Mouse (Mus musculus) ES-Bruce4 (cell line): Measurements from ENCODE around the gene Vps9d1. TPM values are rescaled to one million over a fixed set of nuclear protein-coding genes. Genes with fewer than 3 reads are reported as not detected.
A peak's percentile ranks its signal among the peaks of the same experiment; 100 is the strongest.

Source experiments
- H3K27ac ChIP-seq: 2 replicates; pipeline ENCODE4 v1.5.1; 2012; ENCODE audit warnings: low read length, inconsistent platforms; ENCODE audit not compliant: insufficient read depth
- H3K27me3 ChIP-seq: 2 replicates; pipeline ENCODE4 v1.6.1; 2012; ENCODE audit warnings: mild to moderate bottlenecking, low read length, inconsistent platforms; ENCODE audit not compliant: control insufficient read depth, poor library complexity, insufficient read depth, severe bottlenecking
- H3K36me3 ChIP-seq: 2 replicates; pipeline ENCODE4 v1.6.1; 2012; ENCODE audit warnings: inconsistent platforms, mild to moderate bottlenecking, low read length, moderate library complexity; ENCODE audit not compliant: control insufficient read depth, poor library complexity, insufficient read depth, severe bottlenecking
- H3K4me1 ChIP-seq: one replicate; pipeline ENCODE4 v1.8.1; 2011; ENCODE audit warnings: low read length; ENCODE audit not compliant: control insufficient read depth, insufficient read depth
- H3K4me3 ChIP-seq: 2 replicates; pipeline ENCODE4 v1.5.1; 2011; ENCODE audit warnings: low read depth, mild to moderate bottlenecking, low read length
- H3K9ac ChIP-seq: 2 replicates; pipeline ENCODE4 v1.6.1; 2012; ENCODE audit warnings: low read depth, mild to moderate bottlenecking, inconsistent platforms; ENCODE audit not compliant: poor library complexity, severe bottlenecking
- H3K9me3 ChIP-seq: replicated peaks from 2 replicates; pipeline ENCODE4 v1.6.1; 2012; ENCODE audit warnings: mild to moderate bottlenecking, low read length, inconsistent platforms; ENCODE audit not compliant: control insufficient read depth, poor library complexity, insufficient read depth, severe bottlenecking
- CTCF ChIP-seq: IDR thresholded peaks from one replicate; pipeline ENCODE4 v1.8.1; 2011; ENCODE audit warnings: low read depth, low read length
- EP300 ChIP-seq: IDR thresholded peaks from 2 replicates; pipeline ENCODE4 v1.6.1; 2011; ENCODE audit warnings: low read depth, low read length; ENCODE audit not compliant: insufficient read depth
- POLR2A ChIP-seq: IDR thresholded peaks from one replicate; pipeline ENCODE4 v1.8.1; 2011; ENCODE audit warnings: low read length; ENCODE audit not compliant: insufficient read depth
- polyA plus RNA-seq: library from polyadenylated mRNA; stranded (reverse); fragments of >200 nt; gene quantifications from 2 replicates; pipeline ENCODE4 v1.2.4, GENCODE M21; 2011; ENCODE audit warnings: low read depth; ENCODE audit not compliant: missing spikeins, insufficient read depth, insufficient read length

Gene Vps9d1
- polyA plus RNA-seq, 1 experiment: 8.9 TPM

- Histone ChIP-seq H3K27ac (no peak overlapping the region), H3K27me3 (no peaks in the 10 kb centered on the region), H3K9me3 (no peaks in the 10 kb centered on the region), H3K36me3 (no peaks in the 10 kb centered on the region), H3K4me3 (no peak overlapping the region), H3K4me1 (no peaks in the 10 kb centered on the region), H3K9ac (no peak overlapping the region)
- TF ChIP-seq EP300: no peak
- no peak for TF ChIP-seq POLR2A
- TF ChIP-seq CTCF: no peak
Observed at GRCm38 (mm10) chr8:123220917-123221316, 33.2 kb downstream of the Vps9d1 start.

- H3K36me3 ChIP-seq: no peaks in the 10 kb centered on the region
- no peak overlapping the region for H3K4me3 ChIP-seq
- no peak overlapping the region for H3K27ac ChIP-seq
- H3K9ac ChIP-seq: no peak overlapping the region
- TF ChIP-seq POLR2A: no peak
- TF ChIP-seq CTCF: no peak
- TF ChIP-seq EP300: no peak
- H3K4me1 ChIP-seq: no peaks in the 10 kb centered on the region
- no peaks in the 10 kb centered on the region for H3K27me3 ChIP-seq
- H3K9me3 ChIP-seq: no peaks in the 10 kb centered on the region
Observed at GRCm38 (mm10) chr8:123215430-123215829, 38.7 kb downstream of the Vps9d1 start.

GRCm38 (mm10) chr8:123213118-123213772 is 40.9 kb downstream of the Vps9d1 start:
- no peaks in the 10 kb centered on the region for H3K4me1 ChIP-seq
- H3K27ac ChIP-seq: peak overlapping the region; percentile 10; the same call in 1 of the 2 replicates
- H3K4me3 ChIP-seq: peak overlapping the region; percentile 83
- no peak for TF ChIP-seq POLR2A
- no peak for TF ChIP-seq EP300
- TF ChIP-seq CTCF: no peak
- no peaks in the 10 kb centered on the region for H3K27me3 ChIP-seq
- peaks cover 4% of the 10 kb centered on the region; the same call in 1 of the 2 replicates for H3K36me3 ChIP-seq
- no peaks in the 10 kb centered on the region for H3K9me3 ChIP-seq
- H3K9ac ChIP-seq: peak overlapping the region; percentile 66

- Histone ChIP-seq H3K4me1 (no peaks in the 10 kb centered on the region), H3K9me3 (no peaks in the 10 kb centered on the region), H3K27me3 (no peaks in the 10 kb centered on the region), H3K9ac (peak within 1 kb of the TSS; percentile 99), H3K27ac (peak within 1 kb of the TSS; percentile 10; the same call in 1 of the 2 replicates), H3K36me3 (peaks cover 4% of the 10 kb centered on the region; the same call in 1 of the 2 replicates), H3K4me3 (peak within 1 kb of the TSS; percentile 89)
- TF ChIP-seq CTCF: peak; percentile 59
- 0 out of 2 replicates have a peak, but pooled peaks have one; percentile 4 for TF ChIP-seq EP300
- TF ChIP-seq POLR2A: peak; percentile 27
Observed at GRCm38 (mm10) chr8:123212321-123213117, 41.6 kb downstream of the Vps9d1 start, which contains the start of the genes Chmp1a and Spata33. Gene Chmp1a (minus strand): TSS chr8:123212763. Gene Spata33 (plus strand): TSS chr8:123212832.

DNA sequence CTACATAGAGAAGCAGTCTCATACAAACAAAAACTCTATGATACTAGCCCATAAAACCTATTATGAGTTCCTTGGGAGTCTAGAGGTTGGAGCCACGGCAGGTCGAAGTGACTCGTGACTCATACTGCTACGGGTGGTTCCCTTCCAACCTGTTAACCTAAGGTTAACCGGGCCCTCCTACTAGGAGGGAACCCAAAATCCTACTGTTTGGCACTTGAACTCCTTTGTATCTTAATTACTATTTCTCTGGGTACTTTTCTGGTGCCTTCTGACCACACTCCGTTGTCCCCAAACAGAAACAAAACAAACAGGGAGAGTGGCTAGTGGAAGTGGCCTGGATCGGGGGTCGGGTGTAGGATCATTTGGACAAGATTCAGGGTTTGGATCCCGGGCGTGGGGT is 42.3 kb downstream of the Vps9d1 start:
- TF ChIP-seq CTCF (no peak), POLR2A (no peak), EP300 (no peak)
- Histone ChIP-seq H3K4me1 (no peaks in the 10 kb centered on the region), H3K27ac (no peak overlapping the region), H3K9ac (peak overlapping the region; percentile 99), H3K36me3 (peaks cover 4% of the 10 kb centered on the region; the same call in 1 of the 2 replicates), H3K4me3 (peak overlapping the region; percentile 89), H3K9me3 (no peaks in the 10 kb centered on the region), H3K27me3 (no peaks in the 10 kb centered on the region)

DNA sequence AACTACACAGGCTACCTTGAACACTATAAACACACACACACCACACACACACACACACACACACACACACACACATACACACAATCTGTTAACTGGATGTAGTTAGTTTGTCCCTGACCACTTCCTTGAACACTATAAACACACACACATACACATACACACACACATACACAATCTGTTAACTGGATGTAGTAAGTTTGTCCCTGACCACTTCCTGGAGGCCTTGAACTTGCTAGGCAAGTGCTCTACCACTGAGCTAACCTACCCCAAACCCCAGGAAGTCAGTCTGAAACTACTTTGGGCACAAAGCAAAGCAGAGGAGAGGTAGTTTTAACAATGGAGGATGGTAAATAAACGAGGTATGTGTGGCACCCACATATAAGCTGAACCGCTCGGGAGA is 50.6 kb downstream of the Vps9d1 start:
- no peaks in the 10 kb centered on the region for H3K9me3 ChIP-seq
- no peak overlapping the region for H3K27ac ChIP-seq
- no peak overlapping the region for H3K4me3 ChIP-seq
- no peak overlapping the region for H3K9ac ChIP-seq
- TF ChIP-seq CTCF (no peak), EP300 (no peak), POLR2A (no peak)
- H3K27me3 ChIP-seq: no peaks in the 10 kb centered on the region
- H3K4me1 ChIP-seq: no peaks in the 10 kb centered on the region
- H3K36me3 ChIP-seq: peaks cover 11% of the 10 kb centered on the region; the same call in 1 of the 2 replicates
